Mouse (Mus musculus): ENCODE measurements around the gene Ccrl2.

Ccrl2 gene

GRCm38 (mm10) chr9:111057544-111058370 lies 438 bp upstream of the Ccrl2 start:
- no peak for DNase-seq

GRCm38 (mm10) chr9:111056519-111056797 lies 861 bp downstream of the Ccrl2 start:
- no peak for DNase-seq

GRCm38 (mm10) chr9:111055800-111056518 lies 1.4 kb downstream of the Ccrl2 start:
- DNase-seq = no peak

GRCm38 (mm10) chr9:111054923-111055322 lies 2.4 kb downstream of the Ccrl2 start:
- no peak for DNase-seq

GRCm38 (mm10) chr9:111048452-111048851 lies 8.9 kb downstream of the Ccrl2 start:
- DNase-seq = no peak

GRCm38 (mm10) chr9:111047266-111047665 lies 10.1 kb downstream of the Ccrl2 start:
- no peak for DNase-seq

GRCm38 (mm10) chr9:111046222-111046621 lies 11.1 kb downstream of the Ccrl2 start:
- DNase-seq = no peak

GRCm38 (mm10) chr9:111042266-111042665 lies 15.1 kb downstream of the Ccrl2 start:
- no peak for DNase-seq

- peak; percentile 22 for DNase-seq
These were observed 17.4 kb downstream of the Ccrl2 start for GRCm38 (mm10) chr9:111039966-111040365.

GRCm38 (mm10) chr9:111033717-111034116 lies 23.6 kb downstream of the Ccrl2 start:
- no peak for DNase-seq

GRCm38 (mm10) chr9:111026791-111027190 lies 30.5 kb downstream of the Ccrl2 start:
- DNase-seq = no peak

- no peak for DNase-seq
These were observed 38.3 kb downstream of the Ccrl2 start, which contains the start of gene Ltf for GRCm38 (mm10) chr9:111019022-111019421. Ltf (plus strand) TSS chr9:111019271.

GRCm38 (mm10) chr9:111015658-111016057 lies 41.7 kb downstream of the Ccrl2 start:
- no peak for DNase-seq

GRCm38 (mm10) chr9:111012041-111012440 lies 45.3 kb downstream of the Ccrl2 start:
- DNase-seq = no peak

GRCm38 (mm10) chr9:111011550-111011949 lies 45.8 kb downstream of the Ccrl2 start:
- DNase-seq = no peak

- DNase-seq = no peak
These were observed 47.6 kb downstream of the Ccrl2 start for GRCm38 (mm10) chr9:111009763-111010162.

- DNase-seq = no peak
These were observed 50.8 kb downstream of the Ccrl2 start for GRCm38 (mm10) chr9:111006544-111006943.
